Mouse (Mus musculus) embryonic facial prominence, embryonic 13.5 days (tissue): ENCODE results near the gene Snrpd3. TPM values are rescaled to one million over a fixed set of nuclear protein-coding genes. Genes with fewer than 3 reads are reported as not detected.
"Not testable (repeated sequence)": the region's sequence is repeated elsewhere in the genome, so short reads cannot be mapped to it uniquely, and the experiment has no call there.

Source experiments
- ATAC-seq: fragments of 200-750 bp; cut with Nextera tagmentation; 2 replicates; pipeline ENCODE4 v1.8.0; 2017; ENCODE audit warnings: low read depth; ENCODE audit not compliant: insufficient number of reproducible peaks, insufficient read depth, low FRiP score, low TSS enrichment
- H3K27ac ChIP-seq: fragments of 300-500 bp; sonication (generic); 2 replicates; pipeline ENCODE4 v1.5.1; 2015; ENCODE audit warnings: moderate library complexity, mild to moderate bottlenecking, inconsistent platforms
- H3K27me3 ChIP-seq: fragments of 300-500 bp; sonication (generic); 2 replicates; pipeline ENCODE4 v1.6.1; 2015; ENCODE audit warnings: mild to moderate bottlenecking, inconsistent platforms
- H3K36me3 ChIP-seq: fragments of 300-500 bp; sonication (generic); 2 replicates; pipeline ENCODE4 v1.6.1; 2015; ENCODE audit warnings: mild to moderate bottlenecking, inconsistent platforms
- H3K4me1 ChIP-seq: fragments of 300-500 bp; sonication (generic); 2 replicates; pipeline ENCODE4 v1.6.1; 2015; ENCODE audit warnings: inconsistent platforms
- H3K4me2 ChIP-seq: fragments of 300-500 bp; sonication (generic); 2 replicates; pipeline ENCODE4 v1.6.1; 2015; ENCODE audit warnings: moderate library complexity, mild to moderate bottlenecking, inconsistent platforms
- H3K4me3 ChIP-seq: fragments of 300-500 bp; sonication (generic); 2 replicates; pipeline ENCODE4 v1.5.1; 2015; ENCODE audit warnings: mild to moderate bottlenecking, inconsistent platforms
- H3K9ac ChIP-seq: fragments of 300-500 bp; sonication (generic); 2 replicates; pipeline ENCODE4 v1.6.1; 2015; ENCODE audit warnings: mild to moderate bottlenecking, inconsistent platforms
- H3K9me3 ChIP-seq: fragments of 300-500 bp; sonication (generic); 2 replicates; pipeline ENCODE4 v1.6.1; 2016; ENCODE audit warnings: inconsistent platforms
- WGBS: fragments of 180-500 bp; shearing (Covaris S2); methylation state at CpG from one replicate; pipeline ENCODE4 v1.1.7; 2015; ENCODE audit warnings: mixed read lengths; 5-methylcytosine and 5-hydroxymethylcytosine counted together
- polyA plus RNA-seq: library from polyadenylated mRNA; unstranded; fragments of >200 nt; fragmentation: Nextera tagmentation; extraction: Ambion mirVana; gene quantifications from 2 replicates; pipeline ENCODE4 v1.2.1, GENCODE M21; 2015

Gene Snrpd3
- polyA plus RNA-seq, 1 experiment from 2014 or later: 214 TPM

GRCm38 (mm10) chr10:75516038-75516723, 1.2 kb upstream of the Snrpd3 start:
- no peaks in the 10 kb centered on the region for H3K9me3 ChIP-seq
- peaks cover 30% of the 10 kb centered on the region for H3K4me1 ChIP-seq
- peak overlapping the region; percentile 87 for H3K4me3 ChIP-seq
- no peak for ATAC-seq
- 24% methylated on average over 8 of the region's 8 CpGs for WGBS
- H3K9ac ChIP-seq: peak overlapping the region; percentile 97
- H3K27me3 ChIP-seq: no peaks in the 10 kb centered on the region
- peak overlapping the region; percentile 79 for H3K4me2 ChIP-seq
- H3K27ac ChIP-seq: peak overlapping the region; percentile 99; the same call in 1 of the 2 replicates
- peaks cover 34% of the 10 kb centered on the region for H3K36me3 ChIP-seq

DNA sequence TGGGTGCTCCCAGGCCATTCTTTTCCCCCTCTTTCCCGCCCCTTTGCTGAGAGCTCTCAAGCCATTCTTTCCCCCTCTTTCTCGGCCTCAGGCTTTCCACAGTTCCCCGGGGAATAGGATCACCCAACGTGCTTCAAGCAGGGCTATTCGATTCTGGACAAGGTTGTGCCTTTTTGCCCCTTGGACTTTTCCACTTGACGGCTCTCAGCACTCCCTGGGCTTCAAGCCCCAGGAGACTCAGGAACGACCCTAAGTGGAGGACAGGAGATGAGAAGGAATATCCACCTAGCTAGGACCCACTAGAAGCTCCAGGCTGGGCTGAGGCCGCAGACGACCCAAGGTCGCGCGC, 653 bp upstream of the Snrpd3 start:
- no peak for ATAC-seq

GRCm38 (mm10) chr10:75517758-75518143, 400 bp downstream of the Snrpd3 start, which contains the start of gene Gucd1:
Gucd1 (minus strand) TSS chr10:75517972.
- Histone ChIP-seq H3K9ac (peak within 1 kb of the TSS; percentile 97), H3K4me2 (peak within 1 kb of the TSS; percentile 79), H3K27ac (peak within 1 kb of the TSS; percentile 99), H3K27me3 (no peaks in the 10 kb centered on the region), H3K4me3 (peak within 1 kb of the TSS; percentile 87), H3K9me3 (no peaks in the 10 kb centered on the region), H3K4me1 (peaks cover 30% of the 10 kb centered on the region), H3K36me3 (peaks cover 33% of the 10 kb centered on the region)
- WGBS: 0% methylated on average over 20 of the region's 20 CpGs
- peak; percentile 91 for ATAC-seq

More for the DNA sequence above, 653 bp upstream of the Snrpd3 start:
- peak overlapping the region; percentile 99 for H3K27ac ChIP-seq
- no peaks in the 10 kb centered on the region for H3K9me3 ChIP-seq
- peak overlapping the region; percentile 97 for H3K9ac ChIP-seq
- H3K27me3 ChIP-seq: no peaks in the 10 kb centered on the region
- peak overlapping the region; percentile 79 for H3K4me2 ChIP-seq
- peaks cover 30% of the 10 kb centered on the region for H3K4me1 ChIP-seq
- H3K4me3 ChIP-seq: peak overlapping the region; percentile 87
- under 1% methylated on average over 12 of the region's 12 CpGs for WGBS
- H3K36me3 ChIP-seq: peaks cover 34% of the 10 kb centered on the region

DNA sequence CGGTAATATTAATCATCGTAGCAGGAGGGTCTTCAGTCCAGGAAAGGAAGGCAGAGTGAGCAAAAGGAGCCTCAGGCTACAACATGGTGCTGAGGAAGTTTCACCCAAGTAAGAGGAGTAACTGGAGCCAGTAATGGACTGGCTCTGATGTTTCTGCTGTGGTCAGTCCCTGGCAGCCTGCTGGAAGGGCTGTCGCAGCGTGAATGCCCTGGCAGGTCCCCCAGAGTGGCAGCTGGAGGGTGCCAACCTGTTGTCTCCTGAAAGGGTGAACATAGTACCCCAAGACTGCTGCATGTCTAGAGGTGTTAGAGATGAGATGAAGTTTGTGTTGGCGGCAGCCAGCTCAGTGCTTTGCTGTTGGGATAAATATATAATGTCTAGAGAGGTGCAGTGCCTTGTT, 3.2 kb downstream of the Snrpd3 start:
- peaks cover 28% of the 10 kb centered on the region for H3K4me1 ChIP-seq
- H3K27ac ChIP-seq: no peak overlapping the region
- no peak overlapping the region for H3K4me2 ChIP-seq
- no peaks in the 10 kb centered on the region for H3K9me3 ChIP-seq
- H3K9ac ChIP-seq: no peak overlapping the region
- no peak overlapping the region for H3K4me3 ChIP-seq
- ATAC-seq: no peak
- H3K27me3 ChIP-seq: no peaks in the 10 kb centered on the region
- H3K36me3 ChIP-seq: peaks cover 56% of the 10 kb centered on the region
- 94% methylated on average over 5 of the region's 5 CpGs for WGBS

DNA sequence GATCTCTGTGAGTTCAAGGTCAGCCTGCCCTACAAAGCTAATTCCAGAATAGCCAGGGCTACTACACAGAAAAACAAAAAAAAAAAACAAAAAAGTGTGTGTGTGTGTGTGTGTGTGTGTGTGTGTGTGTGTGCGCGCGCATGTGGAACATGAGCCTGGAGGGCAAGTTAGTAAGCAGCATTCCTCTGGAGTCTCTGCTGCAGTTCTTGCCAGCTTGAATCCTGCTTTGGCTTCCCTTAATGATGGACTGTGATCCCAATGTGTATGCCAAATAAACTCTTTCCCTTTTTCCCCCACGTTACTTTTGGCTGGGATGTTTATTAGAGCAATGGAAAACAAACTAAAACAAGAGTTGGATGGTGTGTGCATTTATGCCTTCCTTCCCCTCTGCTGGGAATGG, 4.3 kb downstream of the Snrpd3 start:
- no peak for ATAC-seq
- Histone ChIP-seq H3K9ac (no peak overlapping the region), H3K4me1 (peaks cover 18% of the 10 kb centered on the region), H3K9me3 (no peaks in the 10 kb centered on the region), H3K27ac (no peak overlapping the region), H3K4me3 (no peak overlapping the region), H3K4me2 (no peak overlapping the region), H3K27me3 (no peaks in the 10 kb centered on the region), H3K36me3 (peaks cover 65% of the 10 kb centered on the region)
- 89% methylated on average over 4 of the region's 4 CpGs for WGBS

DNA sequence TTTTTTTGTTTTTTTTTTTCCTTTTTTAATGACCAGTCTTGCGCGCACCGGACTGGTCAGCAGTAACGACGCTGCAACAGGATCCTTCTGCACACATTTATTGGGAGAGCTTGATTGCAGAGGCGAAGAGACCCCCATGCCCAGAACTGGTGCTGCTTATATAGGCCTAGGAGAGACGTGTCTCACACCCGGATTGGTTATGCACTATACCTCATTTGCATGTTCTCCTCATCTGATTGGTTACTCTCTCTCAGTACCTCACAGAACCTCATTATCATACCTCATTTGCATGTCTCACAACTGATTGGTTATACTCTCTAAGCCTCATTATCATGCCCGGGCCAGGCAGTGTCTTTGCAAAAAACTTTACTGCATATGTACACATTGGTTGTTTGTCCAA, 8.1 kb downstream of the Snrpd3 start:
- not testable (repeated sequence) for H3K9ac ChIP-seq, H3K9me3 ChIP-seq, H3K4me1 ChIP-seq, H3K27me3 ChIP-seq, H3K27ac ChIP-seq, H3K4me2 ChIP-seq, H3K4me3 ChIP-seq, ATAC-seq
- peaks cover 63% of the 10 kb centered on the region for H3K36me3 ChIP-seq
- WGBS: 96% methylated on average over 9 of the region's 9 CpGs

DNA sequence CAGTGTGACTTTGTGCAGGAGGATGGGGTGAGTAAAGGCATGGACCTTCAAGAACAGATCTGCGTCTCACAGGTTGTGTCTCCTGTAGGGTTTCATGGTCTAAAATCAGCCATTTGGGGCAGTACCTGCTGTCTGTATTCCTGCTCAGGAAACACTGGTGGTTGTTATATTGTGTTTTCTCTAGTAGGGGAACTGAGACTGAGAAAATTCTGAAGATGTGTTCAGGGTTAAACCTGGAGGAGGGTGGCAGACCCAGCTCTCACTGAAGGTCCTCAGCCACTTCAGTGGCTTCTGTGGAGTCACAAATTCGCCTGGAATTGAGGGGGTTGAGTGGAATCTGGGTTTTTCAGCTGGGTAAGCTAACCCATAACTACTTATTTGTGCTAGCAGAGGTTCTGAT, 13.0 kb downstream of the Snrpd3 start:
- Histone ChIP-seq H3K4me3 (no peak overlapping the region), H3K9ac (no peak overlapping the region), H3K27me3 (no peaks in the 10 kb centered on the region), H3K4me1 (no peaks in the 10 kb centered on the region), H3K36me3 (peaks cover 64% of the 10 kb centered on the region), H3K27ac (no peak overlapping the region), H3K4me2 (no peak overlapping the region), H3K9me3 (no peaks in the 10 kb centered on the region)
- ATAC-seq: no peak
- 80% methylated on average over 2 of the region's 2 CpGs for WGBS

DNA sequence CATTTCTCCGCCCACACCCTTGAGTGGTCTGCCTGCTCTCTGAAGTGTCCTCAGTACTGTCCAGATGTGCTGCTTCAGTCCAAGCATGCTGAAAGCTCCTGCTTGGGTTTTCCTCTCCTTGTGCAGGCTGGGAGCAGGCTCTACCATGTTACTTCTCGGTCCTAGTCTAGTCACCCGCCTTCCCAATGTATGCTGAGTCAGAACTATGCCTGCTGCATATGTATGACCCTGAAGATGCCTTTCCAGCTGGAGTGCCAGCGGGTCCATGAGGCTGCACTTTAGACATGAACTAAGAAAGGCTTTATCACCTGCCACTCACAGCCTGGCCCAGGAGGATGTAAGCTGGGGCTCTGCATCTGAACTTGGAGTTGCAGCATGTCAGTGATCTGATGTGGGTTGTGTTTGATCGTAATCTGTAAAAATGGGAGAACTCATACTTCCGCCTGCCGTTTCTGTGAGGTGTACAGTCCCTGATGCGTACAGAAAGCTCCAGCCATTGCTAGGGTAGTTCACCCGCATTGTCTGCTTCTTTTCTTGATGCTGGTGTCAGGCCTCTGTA, 14.3 kb downstream of the Snrpd3 start:
- 88% methylated on average over 9 of the region's 9 CpGs for WGBS
- H3K9me3 ChIP-seq: no peaks in the 10 kb centered on the region
- peaks cover 64% of the 10 kb centered on the region for H3K36me3 ChIP-seq
- H3K4me2 ChIP-seq: no peak overlapping the region
- H3K27ac ChIP-seq: no peak overlapping the region
- no peaks in the 10 kb centered on the region for H3K4me1 ChIP-seq
- H3K4me3 ChIP-seq: no peak overlapping the region
- no peak overlapping the region for H3K9ac ChIP-seq
- no peak for ATAC-seq
- no peaks in the 10 kb centered on the region for H3K27me3 ChIP-seq

- H3K27me3 ChIP-seq: no peaks in the 10 kb centered on the region
- no peaks in the 10 kb centered on the region for H3K9me3 ChIP-seq
- no peaks in the 10 kb centered on the region for H3K4me1 ChIP-seq
- no peak for ATAC-seq
- H3K27ac ChIP-seq: no peak overlapping the region
- 90% methylated on average over 8 of the region's 8 CpGs for WGBS
- no peak overlapping the region for H3K4me2 ChIP-seq
- H3K36me3 ChIP-seq: peaks cover 55% of the 10 kb centered on the region
- H3K4me3 ChIP-seq: no peak overlapping the region
- no peak overlapping the region for H3K9ac ChIP-seq
Measured at GRCm38 (mm10) chr10:75534216-75534615, 16.9 kb downstream of the Snrpd3 start.

GRCm38 (mm10) chr10:75534934-75535333, 17.6 kb downstream of the Snrpd3 start:
- no peak overlapping the region for H3K4me2 ChIP-seq
- no peak overlapping the region for H3K9ac ChIP-seq
- H3K9me3 ChIP-seq: no peaks in the 10 kb centered on the region
- H3K4me1 ChIP-seq: no peaks in the 10 kb centered on the region
- H3K27ac ChIP-seq: no peak overlapping the region
- ATAC-seq: no peak
- H3K4me3 ChIP-seq: no peak overlapping the region
- H3K36me3 ChIP-seq: peaks cover 54% of the 10 kb centered on the region
- 91% methylated on average over 8 of the region's 8 CpGs for WGBS
- H3K27me3 ChIP-seq: no peaks in the 10 kb centered on the region

DNA sequence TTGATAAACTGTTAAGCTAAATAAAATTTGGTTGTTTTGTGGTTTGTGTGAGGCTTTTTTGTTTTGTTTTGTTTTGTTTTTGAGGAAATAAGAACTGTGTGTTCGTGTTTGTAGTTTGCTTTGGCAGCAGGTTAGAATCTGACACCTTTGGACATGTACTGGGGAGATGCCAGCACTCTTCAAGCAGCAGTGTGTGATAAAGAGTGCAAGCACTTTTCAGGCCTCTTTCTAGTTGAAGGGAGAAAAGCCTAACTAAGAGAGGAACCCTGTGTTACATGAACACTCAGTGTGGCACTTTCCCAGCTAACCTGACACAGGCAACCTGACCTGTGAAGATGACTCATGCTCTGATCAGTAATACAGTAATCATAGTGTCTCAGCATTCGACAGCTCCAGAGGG, 18.1 kb downstream of the Snrpd3 start:
- H3K4me3 ChIP-seq: no peak overlapping the region
- no peaks in the 10 kb centered on the region for H3K9me3 ChIP-seq
- H3K4me2 ChIP-seq: no peak overlapping the region
- no peak for ATAC-seq
- WGBS: 86% methylated on average over 2 of the region's 2 CpGs
- no peak overlapping the region for H3K27ac ChIP-seq
- H3K9ac ChIP-seq: no peak overlapping the region
- no peaks in the 10 kb centered on the region for H3K27me3 ChIP-seq
- no peaks in the 10 kb centered on the region for H3K4me1 ChIP-seq
- peaks cover 54% of the 10 kb centered on the region for H3K36me3 ChIP-seq

DNA sequence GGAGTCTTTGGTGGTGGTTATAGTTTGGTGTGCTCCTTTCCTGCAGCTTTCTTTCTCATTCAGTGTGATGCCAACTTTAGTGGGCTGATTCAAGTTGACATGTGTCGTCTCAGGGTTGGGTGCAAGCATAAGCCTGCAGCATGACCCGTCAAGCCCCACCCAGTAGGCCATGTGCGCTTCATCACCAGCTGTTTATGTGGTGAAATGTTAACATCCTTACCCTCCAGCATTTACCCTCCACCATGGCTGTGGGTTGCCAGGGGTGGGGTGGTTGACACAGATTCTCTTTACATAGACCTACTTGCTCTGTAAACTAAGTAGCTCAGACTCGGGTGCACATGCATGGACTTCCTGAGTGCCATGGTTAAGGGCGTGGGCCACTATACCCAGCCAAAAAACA, 18.8 kb downstream of the Snrpd3 start:
- Histone ChIP-seq H3K9me3 (no peaks in the 10 kb centered on the region), H3K9ac (no peak overlapping the region), H3K27me3 (no peaks in the 10 kb centered on the region), H3K27ac (no peak overlapping the region), H3K36me3 (peaks cover 50% of the 10 kb centered on the region), H3K4me2 (no peak overlapping the region), H3K4me3 (no peak overlapping the region), H3K4me1 (no peaks in the 10 kb centered on the region)
- no peak; the same call in 1 of the 2 replicates for ATAC-seq
- 90% methylated on average over 5 of the region's 5 CpGs for WGBS
